Mouse (Mus musculus): ENCODE results near the gene Tpcn2.

Tpcn2 gene

GRCm38 (mm10) chr7:145239736-145240505 lies 43.9 kb downstream of the Tpcn2 start:
- DNase-seq: peak; percentile 80 to 83

DNA sequence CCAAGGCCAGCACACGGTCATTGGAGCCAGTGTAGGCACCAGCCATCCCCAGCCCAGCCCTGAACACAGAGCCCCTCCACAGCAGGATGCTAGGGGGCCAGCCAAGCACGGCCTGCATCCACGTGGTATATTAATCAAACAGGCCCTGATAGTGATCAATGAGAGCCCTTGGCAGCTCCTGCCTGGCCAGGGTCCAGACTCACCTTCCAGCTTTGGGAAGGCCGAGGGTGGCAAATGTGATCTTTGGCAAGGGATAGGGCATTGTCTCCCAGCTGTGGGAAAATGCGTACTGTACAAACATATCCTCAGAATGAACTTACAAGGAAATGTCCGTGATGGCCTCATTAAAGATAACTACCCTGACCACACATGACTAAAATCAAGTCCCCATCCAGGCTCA lies 44.7 kb downstream of the Tpcn2 start:
- DNase-seq: peak in 1 of 2 experiments; percentile 62

GRCm38 (mm10) chr7:145234841-145235790 lies 48.7 kb downstream of the Tpcn2 start:
- DNase-seq: peak; percentile 71 to 84

GRCm38 (mm10) chr7:145231659-145232058 lies 52.2 kb downstream of the Tpcn2 start:
- peak; percentile 92 to 96 for DNase-seq

- peak; percentile 51 to 53 for DNase-seq
Measured at GRCm38 (mm10) chr7:145226641-145227040, 57.2 kb downstream of the Tpcn2 start.

GRCm38 (mm10) chr7:145225626-145226025 lies 58.2 kb downstream of the Tpcn2 start:
- DNase-seq: peak; percentile 86 to 88

GRCm38 (mm10) chr7:145221841-145222689 lies 61.7 kb downstream of the Tpcn2 start:
- DNase-seq: peak; percentile 75 to 80

DNA sequence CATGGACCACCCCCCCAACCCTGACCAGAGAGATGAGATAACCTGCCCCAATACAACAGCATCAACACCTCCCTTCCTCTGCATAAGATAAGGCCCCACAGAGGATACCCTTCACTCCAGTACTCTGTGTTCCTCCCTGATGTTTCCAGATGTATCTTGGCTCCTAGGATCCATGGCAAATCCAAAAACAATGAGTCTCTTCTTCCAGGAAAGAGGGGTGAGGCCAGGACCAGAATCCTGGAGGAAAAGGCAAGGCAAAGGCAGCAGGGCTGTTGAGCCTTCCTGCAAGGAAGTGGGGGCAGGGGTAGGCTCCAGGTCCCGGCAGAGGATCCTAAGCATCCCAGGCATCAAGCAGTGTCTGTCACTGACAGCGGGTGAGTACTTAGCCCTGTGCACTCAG lies 62.5 kb downstream of the Tpcn2 start:
- DNase-seq: no peak

DNA sequence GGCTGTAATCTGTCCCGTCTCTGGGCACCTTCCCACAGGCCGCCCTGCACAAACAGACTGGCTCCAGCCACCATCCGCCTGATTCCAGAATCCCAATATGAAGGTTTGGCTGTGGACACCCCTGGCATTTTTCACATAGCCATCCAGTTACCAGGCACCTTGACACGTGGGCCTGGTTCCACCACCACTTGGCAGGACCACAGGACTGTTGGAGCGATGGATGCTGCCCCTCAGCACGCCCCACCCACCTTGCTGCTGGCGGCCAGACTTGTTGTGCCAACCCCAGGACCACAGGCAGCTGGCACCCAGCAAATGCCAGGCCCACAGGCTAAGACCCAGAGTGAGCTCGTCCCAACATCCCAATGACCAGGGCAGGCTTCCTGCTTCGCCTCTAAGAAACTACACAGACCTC lies 64.4 kb downstream of the Tpcn2 start:
- peak; percentile 42 to 56 for DNase-seq

DNA sequence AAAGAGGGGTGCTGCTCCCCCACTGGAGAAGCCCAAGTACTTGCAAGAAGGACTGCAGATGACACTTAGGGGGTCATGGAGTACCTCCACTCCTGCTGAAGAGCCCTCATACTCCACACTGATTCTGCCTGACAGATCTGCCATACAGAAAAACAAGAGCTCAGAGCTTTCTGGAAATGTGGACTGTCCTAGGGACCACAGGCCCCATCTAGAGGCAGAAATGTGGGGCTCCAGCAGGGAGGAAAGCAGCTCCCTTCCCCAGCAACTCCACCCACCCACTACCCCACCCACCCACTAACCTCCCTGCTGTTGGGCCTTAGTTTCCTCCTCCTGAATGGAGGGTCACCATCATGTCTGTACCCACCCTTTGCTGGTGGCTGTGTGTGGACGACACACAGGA lies 67.2 kb downstream of the Tpcn2 start:
- DNase-seq: peak in 1 of 2 experiments; percentile 51

- DNase-seq: no peak
Measured at GRCm38 (mm10) chr7:145215476-145215875, 68.3 kb downstream of the Tpcn2 start.

DNA sequence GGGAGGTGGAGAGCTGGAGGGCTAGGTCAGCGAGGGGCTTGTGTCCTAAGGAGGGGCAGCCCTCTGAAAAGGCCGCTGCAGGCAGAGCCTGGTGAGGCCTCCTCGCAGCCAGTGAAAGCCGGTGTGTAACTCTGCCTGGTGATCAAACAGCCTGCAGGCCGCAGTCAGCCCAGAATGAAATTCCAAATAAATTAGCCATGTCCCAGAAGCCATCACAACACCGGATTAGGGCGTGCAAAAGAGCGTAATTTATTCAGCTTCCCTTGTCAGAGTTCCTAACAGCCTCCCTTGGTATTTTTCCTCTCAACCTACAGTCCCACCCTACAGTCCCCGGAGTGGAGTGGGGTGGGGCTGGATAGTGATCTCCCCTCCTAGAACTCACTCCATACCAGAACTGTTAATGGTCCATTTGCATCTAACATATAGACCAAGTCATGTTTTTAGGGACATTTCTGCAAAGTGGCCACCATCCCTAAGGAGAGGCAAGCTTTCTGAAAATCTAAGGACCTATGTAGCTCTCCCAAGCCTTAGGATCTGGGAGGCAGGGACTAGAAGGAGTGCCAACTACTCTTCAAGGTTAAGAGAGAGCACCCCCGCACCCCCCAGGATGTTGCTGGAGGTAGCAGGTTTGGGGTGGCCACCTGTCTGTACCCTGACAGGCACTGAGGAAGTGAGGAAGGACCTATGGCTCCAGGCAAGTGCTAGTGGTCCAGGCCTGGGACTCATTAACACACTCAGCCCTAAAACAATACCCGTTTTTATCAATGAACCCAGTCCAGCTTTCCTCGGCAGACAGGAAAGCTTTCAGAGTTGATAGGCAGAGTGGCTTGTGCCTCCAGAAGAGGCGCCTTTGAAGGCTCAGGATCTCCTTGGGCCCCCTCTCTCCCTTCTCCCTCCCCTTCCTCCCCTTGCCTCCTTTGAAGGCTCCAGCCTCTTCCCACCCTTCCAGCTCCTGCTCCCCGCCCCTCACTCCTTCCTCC lies 71.8 kb downstream of the Tpcn2 start:
- peak in 1 of 2 experiments; percentile 37 for DNase-seq

DNA sequence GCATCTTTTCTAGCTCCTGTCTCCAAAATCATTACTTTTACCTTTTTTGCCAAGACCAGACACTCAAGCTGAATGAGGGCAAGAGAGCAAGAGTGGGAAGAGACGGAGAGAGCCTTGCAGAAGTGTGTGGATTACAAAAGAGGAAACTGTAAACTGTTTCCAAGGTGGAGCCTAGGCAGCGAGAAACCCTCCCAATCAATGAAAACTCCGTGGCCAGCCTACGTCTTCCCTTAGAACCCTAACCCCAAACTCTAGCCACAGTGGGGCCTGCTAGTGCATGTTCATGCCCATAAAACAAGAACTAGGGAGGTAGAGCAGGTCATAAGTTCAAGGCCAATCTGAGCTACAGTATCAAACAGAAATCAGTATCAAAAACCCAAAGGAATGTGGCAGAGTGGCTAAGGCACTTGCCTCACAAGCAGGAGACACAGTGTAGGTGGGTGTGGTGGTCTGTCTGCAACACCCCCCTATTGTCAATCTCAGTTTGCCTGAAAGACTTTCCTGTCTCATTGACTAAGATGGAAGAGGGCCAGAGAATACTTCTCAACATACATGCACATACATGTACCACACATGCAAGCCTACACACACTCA lies 73.2 kb downstream of the Tpcn2 start:
- no peak for DNase-seq

DNA sequence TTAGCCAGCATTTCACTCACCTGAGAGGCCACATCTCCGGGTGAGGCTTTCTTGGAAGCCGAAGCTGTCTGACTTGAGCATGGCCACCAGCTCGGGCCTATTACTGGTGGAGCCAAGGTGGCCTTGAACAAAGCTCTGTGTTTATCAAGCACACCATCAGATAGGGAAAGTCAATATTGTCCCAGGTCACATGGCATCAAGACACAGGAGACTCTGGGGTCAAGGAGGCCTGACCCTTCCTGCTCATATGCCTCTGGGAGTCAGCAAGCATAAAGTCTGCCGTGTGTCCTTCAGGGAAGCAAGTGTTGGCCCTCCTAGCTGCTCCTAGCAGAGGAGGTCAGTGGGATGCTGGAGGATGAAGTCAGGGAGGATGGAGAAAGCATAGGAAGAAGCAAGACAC lies 75.8 kb downstream of the Tpcn2 start, which contains the start of gene 1810010D01Rik:
Gene 1810010D01Rik (minus strand): TSS at position 114 of the 400 bp plus-strand sequence.
- DNase-seq: no peak

GRCm38 (mm10) chr7:145206801-145207200 lies 77.0 kb downstream of the Tpcn2 start:
- DNase-seq: no peak

- DNase-seq: peak; percentile 60 to 78
Measured at GRCm38 (mm10) chr7:145206056-145206610, 77.7 kb downstream of the Tpcn2 start.

- DNase-seq: no peak
Measured at GRCm38 (mm10) chr7:145205363-145205902, 78.4 kb downstream of the Tpcn2 start.

GRCm38 (mm10) chr7:145199711-145200110 lies 84.1 kb downstream of the Tpcn2 start:
- DNase-seq: no peak

GRCm38 (mm10) chr7:145198223-145198714 lies 85.5 kb downstream of the Tpcn2 start:
- DNase-seq: peak in 1 of 2 experiments; percentile 13

DNA sequence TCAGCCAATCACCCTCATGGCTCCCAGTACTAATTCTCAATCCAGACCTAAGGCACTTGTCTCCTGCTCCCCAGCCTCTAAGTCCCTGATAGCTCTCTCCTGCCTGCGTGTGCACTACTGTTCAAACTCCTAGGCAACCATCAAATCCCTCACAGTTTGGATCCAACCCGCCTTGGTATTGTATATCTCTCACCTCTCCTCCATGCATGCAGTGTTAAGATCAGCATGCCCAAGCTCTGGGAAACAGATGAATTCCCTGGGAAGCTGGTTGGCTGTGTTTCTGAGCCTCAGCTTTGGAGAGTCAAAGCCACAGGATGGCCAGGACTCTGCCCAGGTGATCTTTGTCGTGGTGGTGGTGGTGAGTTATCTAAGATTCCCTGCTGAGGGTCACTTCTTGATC lies 86.1 kb downstream of the Tpcn2 start:
- no peak for DNase-seq

All from kidney, postnatal 36 days (tissue).